Mouse (Mus musculus) c-Kit-positive CD71-negative TER-119-negative erythroid progenitor cells, embryonic 14.5 days (primary cell): ENCODE data around the gene Plcxd1.
"Not testable (repeated sequence)": the region's sequence is repeated elsewhere in the genome, so short reads cannot be mapped to it uniquely, and the experiment has no call there.

Experiments
- DNase-seq: peaks from one replicate; pipeline ENCODE4 v3.0.0-alpha.2; 2013; ENCODE audit warnings: low read depth

Plcxd1 gene

GRCm38 (mm10) chr5:110106901-110107564 is 7.3 kb downstream of the Plcxd1 start:
- DNase-seq = no peak

GRCm38 (mm10) chr5:110107581-110108304 is 8.0 kb downstream of the Plcxd1 start, which contains the start of gene Gtpbp6:
Gene Gtpbp6 (minus strand): TSS chr5:110108197.
- DNase-seq = peak; percentile 96

GRCm38 (mm10) chr5:110108305-110108628 is 8.5 kb downstream of the Plcxd1 start:
- DNase-seq = no peak

- peak; percentile 73 for DNase-seq
These were observed 10.2 kb downstream of the Plcxd1 start, which contains the start of gene Zfp605 for GRCm38 (mm10) chr5:110109991-110110441. Gene Zfp605 (plus strand): TSS chr5:110110092.

- DNase-seq = not testable (repeated sequence)
These were observed 22.6 kb downstream of the Plcxd1 start for GRCm38 (mm10) chr5:110122380-110122779.

GRCm38 (mm10) chr5:110135293-110136086 is 35.7 kb downstream of the Plcxd1 start, which contains the start of gene Chfr:
Gene Chfr (plus strand): TSS chr5:110135842.
- peak; percentile 96 for DNase-seq

- DNase-seq = no peak
These were observed 36.3 kb downstream of the Plcxd1 start for GRCm38 (mm10) chr5:110136087-110136464.

GRCm38 (mm10) chr5:110137816-110138215 is 38.0 kb downstream of the Plcxd1 start:
- no peak for DNase-seq

GRCm38 (mm10) chr5:110139325-110139724 is 39.6 kb downstream of the Plcxd1 start:
- DNase-seq = no peak

GRCm38 (mm10) chr5:110140424-110140823 is 40.7 kb downstream of the Plcxd1 start:
- DNase-seq = no peak

GRCm38 (mm10) chr5:110142309-110142708 is 42.5 kb downstream of the Plcxd1 start:
- no peak for DNase-seq

GRCm38 (mm10) chr5:110143007-110143406 is 43.2 kb downstream of the Plcxd1 start:
- DNase-seq = no peak
